Mouse (Mus musculus): ENCODE results near the gene Osbpl3.

The Osbpl3 gene

DNA sequence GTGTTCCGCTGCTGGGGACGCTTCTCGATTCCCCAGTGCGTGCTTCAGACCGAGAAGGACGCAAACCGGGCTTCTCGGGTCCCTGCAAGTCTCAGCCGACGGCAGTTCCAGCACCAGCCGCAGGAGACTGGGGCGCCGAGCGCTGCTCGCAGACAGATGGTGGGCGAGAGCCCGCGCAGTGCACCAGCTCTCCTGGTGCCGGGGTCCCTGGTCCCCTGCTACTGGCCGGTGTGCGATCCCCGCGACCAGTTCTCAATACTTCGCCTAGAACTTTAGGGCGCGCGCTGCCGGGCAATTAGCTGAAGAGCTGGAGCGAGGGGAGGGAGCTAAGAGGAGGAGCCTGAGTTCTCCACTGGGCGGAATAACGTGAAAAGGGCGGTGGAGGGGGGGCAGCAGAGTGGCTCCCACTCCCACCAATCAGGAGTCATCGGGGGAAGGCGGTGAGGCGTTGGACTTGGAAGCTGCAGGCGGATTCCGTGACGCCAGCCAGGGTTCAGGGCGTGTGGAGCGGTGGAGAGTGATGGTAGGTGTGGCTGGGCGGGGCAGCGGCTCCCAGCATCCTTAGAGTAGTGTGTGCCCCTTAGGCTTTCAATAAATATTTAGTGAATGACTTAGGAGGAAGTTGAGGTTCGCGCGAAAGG is at the start of gene Osbpl3:
Gene Osbpl3, minus strand, starts transcription at position 373 of the 641 bp plus-strand sequence.
- DNase-seq (ENCODE audit: low spot score): peak; percentile 73

DNA sequence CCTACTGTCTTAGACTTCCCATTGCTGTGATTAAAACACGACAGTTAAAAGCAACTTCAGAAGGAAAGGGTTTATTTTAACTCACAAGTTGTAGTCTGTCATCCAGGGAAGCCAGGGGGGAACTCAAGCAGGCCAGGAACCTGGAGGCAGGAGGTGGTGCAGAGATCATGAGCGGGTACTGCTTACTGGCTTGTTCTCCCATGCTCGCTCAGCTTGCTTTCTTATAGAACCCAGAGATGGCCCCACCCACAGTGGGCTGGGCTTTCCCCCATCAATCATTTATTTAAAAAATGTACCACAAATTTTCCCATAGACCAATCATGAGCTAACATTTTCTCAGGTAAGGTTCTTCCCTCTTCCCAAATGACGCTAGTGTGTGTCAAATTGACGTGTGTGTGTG is 49.5 kb upstream of the Osbpl3 start:
- DNase-seq (ENCODE audit: low spot score): no peak

DNA sequence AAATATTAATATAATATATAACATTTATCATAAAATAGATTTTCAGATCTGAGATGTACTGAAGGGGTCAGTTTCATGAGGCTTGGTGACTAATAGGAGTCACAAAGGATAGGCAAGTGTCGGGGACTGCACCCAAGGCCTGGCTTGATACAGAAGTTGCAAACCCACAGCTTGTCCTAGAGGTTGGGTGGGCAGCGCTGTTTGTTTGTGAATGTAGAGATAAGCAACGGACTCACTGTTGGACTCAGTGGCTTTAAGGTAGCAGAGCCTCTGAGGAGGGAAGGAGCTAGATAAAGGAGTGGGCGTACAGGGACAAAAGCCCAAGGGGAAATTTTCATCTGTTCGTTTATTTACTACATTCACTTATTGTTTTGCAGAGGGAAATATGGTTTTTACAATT is 48.7 kb upstream of the Osbpl3 start:
- DNase-seq (ENCODE audit: low spot score): no peak

DNA sequence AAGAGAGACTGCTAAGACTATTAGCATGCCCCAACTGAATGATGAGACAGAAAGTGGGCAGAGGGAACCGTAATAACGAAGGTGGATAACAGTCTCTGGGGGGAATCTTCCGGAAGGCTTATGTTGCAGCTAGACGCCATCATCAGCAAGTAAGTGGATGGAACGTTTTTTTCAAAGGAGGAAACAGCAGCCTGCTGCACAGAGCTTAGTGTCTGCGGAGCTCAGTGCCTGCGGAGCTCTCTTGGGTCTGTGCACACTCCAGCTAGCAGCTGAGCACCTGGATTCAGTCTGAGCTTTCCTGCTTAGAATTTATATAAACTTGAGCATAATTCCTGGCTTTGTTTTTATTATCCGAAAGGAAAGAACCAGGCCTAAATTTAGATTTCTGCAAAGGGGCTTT is 47.8 kb upstream of the Osbpl3 start:
- no peak for DNase-seq (ENCODE audit: low spot score)

DNA sequence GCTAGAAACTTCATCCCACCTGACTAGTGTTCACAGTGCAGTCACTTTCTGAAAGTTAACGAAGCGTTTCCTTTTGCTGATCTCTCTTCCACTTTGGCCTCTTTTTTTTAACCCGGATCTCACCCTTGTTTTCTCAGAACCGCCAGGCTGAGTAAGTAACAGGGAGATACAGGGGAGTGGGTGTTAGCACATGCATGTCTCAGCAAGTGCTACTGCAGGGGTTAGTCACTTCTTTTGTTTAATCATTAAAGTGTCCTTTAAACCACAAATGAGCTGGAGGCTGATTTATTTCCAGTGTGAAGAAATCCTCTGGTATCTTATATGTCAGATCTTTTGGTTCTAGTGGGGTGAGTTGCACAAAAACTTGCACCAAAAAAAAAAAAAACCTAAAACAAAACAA is 47.0 kb upstream of the Osbpl3 start:
- DNase-seq (ENCODE audit: low spot score): no peak

DNA sequence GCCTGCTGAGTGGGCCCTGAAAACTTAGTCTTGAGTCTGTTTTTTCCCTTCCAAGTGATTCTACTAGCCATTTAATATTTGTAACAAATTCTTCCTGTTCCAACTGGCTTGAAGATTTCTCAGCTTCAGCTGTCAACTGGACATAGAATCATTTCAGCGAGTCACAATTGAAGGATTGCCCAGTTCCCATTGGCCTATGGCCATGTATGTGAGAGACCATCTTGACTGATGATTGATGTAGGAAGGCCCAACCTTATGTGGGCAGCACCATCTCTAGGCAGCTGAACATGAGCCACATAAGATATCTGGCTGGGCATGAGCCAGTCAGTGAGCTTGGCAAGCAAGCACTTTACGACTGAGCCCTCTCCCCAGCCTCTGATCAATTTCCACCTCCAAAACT is 42.3 kb upstream of the Osbpl3 start:
- DNase-seq (ENCODE audit: low spot score): no peak

DNA sequence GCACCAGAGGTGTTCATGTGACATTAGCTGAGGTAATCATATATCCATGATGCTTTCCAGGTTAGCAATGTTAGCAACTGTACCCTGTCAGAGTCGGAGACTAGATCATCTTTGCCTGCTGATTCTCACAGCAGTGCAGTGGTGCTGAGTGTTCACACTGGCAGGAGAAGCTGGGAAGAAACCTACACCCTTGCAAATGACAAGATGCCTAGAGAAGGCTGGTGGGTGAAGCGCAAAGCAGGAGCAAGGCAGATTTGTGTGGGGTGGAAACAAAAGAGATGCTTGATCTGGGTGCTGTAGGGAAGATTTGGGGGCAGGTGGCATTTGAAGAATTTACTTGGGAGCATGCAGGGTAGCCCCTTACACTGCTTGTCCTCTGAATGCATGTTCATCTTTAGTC is 34.5 kb upstream of the Osbpl3 start:
- no peak for DNase-seq (ENCODE audit: low spot score)

DNA sequence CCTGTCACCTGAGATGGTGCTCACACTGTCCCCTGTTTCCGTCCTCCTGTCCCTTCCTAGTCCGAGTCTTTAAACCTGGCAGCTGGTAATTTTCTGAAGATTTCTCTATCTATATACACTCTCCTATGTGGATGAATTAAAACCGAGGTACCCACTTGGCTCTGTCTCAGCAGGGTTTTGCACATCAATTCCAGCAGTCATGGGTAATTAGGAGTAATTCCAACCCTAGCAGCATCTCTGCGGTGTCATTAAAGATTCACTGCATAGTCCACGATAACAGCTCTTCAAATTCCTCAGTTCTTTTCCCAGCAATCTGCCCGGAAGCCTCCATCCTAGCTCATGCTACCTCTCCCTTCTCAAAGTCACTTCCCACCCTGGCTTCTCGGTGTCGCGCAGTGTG is 33.4 kb upstream of the Osbpl3 start:
- no peak for DNase-seq (ENCODE audit: low spot score)

DNA sequence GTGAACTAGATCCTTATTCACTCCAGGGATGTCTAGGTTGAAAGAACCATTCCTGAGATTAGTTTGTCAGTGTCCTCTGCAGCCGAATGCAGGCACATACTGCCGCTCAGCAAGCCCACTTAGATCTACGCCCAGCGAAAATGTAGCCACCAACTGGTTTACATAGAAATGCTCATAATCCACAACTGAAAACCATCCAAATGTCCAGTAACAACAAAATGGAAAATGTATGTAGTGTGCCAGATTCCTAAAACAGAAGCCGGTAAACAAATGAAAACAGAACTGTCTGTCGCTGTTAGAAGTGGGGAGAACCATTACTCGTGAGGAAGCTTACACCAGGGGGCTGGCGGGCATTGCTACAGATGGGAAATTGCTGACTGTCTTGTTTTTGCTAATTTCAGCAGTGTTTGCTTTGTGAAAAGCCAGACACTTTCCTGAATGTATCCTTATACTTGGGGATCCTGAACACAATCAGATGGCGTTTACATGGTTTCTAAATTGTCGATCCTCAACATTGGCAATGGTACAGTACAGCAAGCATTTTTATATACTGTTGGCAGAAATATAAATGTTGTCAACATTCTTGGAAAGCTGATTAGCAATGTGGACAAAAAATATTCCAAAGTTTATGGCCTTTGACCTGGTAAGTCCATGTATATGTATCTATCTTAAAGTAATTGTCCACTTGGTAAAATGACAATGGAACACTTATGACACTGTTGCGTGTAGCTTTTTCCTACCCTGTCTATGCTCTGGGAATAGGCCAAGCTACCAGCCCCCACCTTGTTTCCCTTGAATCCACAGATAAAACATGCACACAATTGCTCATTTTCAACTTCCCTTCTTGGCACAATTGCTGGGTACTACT is 30.3 kb upstream of the Osbpl3 start:
- no peak for DNase-seq (ENCODE audit: low spot score)

DNA sequence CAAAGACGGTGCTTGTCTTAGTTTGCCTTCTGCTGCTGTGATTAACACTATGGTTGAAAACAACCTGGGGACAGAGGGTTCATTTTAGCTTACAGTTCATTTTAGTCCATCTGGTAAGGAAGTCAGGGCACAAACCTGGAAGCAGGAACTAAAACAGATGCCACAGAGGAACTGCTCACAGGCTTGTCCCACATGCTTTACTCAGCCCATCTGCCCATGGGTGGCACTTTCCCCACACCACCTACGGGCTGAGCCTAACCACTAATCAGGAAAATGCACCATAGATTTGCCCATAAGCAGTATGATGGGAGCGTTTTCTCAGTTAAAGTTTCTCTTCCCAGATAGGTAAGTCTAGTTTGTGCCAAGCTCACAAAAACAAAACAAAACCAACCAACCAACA is 27.4 kb upstream of the Osbpl3 start:
- DNase-seq (ENCODE audit: low spot score): no peak

DNA sequence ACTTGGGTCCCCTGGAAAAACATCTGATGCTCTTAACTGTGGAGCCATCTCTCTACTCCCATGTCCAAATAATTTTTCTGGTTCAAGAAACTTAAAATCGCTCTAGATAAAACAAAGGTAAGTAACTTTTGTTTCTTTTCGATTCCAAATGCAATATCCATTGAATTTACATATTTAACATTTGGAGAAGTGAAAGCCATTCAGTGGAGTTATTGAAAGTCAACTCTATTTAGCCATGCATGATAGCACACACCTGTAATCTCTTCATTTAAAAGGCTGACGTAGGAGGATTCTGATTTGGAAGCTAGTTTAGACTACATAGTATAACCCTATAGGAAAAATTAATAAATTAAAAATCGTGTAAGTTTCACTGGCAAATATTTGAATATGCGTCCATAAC is 25.5 kb upstream of the Osbpl3 start:
- no peak for DNase-seq (ENCODE audit: low spot score)

DNA sequence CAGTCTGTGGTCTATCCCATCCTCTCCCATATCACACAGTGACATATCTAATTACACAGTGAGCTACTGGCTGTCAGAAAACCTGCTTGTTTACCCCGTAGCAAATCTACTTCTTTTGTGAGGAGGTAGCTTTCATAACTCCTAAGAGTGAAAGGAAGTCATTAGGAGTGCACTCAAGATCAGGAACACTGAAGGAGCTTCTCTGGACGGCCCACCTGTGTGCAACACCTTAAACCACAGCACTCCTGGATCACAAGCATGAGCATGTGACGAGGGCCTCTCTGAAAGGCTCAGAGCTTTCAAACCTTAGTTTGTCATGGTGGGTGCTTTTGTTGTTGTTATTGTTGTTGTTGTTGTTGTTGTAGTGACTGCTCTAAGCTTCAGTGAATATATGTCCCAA is 10.4 kb upstream of the Osbpl3 start:
- no peak for DNase-seq (ENCODE audit: low spot score)

DNA sequence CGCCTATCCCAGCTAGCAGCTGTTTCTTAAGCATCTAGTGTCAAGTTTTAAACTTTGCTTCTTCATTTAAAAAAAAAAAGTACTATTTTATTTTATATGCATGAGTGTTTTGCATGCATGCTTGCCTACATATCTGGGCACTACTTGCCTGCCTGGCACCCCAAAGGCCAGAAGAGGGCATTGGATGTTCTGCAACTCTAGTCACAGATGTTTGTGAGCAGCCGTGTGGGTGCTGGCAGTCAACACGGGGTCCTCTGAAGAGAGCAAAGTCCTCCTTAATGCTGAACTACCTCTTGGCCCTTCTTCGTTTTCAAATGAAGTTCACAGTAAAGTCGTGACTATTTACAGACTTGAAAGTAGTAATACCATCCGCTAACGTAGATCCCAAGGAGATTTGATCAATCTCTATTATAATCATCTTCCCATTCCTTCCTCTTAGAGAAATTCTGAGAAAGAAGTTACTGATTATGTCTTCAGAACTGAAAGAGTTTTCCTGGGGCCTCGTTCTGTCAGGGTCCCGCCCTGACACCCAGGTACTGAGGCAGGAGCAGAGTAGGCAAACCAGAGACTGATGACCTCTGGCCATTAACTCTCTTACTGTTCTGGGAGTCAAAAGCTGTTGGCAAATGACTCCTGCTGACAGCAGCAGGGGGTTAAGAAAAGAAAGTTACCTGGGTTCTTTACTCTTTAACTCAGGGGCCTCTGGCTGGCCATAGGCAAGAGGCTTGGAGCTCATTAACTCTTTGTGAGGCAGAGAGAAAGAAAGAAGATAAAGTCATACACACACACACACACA is 8.9 kb upstream of the Osbpl3 start:
- no peak for DNase-seq (ENCODE audit: low spot score)

DNA sequence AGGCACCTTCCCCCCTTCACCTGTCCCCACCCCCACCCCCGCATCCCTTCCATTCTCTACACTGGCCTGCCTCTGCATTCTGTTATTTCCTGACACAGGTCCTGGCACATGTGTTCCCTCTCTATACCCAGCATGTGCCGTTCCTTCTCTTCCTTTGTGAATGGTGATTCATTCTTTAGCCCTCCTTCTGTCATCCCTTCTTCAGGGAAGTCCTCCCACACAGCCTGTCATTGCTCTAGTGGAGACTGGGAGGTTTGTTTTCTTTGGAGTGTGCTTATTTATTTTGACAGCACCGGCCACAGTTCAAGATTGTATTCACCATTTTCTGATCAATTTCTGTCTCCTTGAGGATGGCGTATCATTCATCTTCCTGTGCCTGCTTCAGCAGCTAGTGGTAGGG is 6.0 kb upstream of the Osbpl3 start:
- no peak for DNase-seq (ENCODE audit: low spot score)

DNA sequence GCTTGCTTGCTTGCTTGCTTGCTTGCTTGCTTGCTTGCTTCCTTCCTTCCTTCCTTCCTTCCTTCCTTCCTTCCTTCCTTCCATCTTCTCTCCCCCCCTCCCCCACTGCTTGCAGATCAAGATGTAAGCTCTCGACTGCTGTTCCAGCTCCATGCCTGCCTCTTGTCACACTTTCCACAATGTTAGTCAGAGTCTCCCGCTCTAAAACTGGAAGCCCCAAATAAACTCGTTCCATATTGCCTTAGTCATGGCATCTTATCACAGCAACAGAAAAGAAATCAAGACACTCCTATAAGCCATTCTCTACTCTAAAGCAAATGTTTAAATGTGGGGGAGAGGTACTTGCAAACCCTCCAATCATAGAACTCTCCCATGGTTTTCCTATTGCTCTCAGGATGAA is 5.6 kb upstream of the Osbpl3 start:
- DNase-seq (ENCODE audit: low spot score): no peak

DNA sequence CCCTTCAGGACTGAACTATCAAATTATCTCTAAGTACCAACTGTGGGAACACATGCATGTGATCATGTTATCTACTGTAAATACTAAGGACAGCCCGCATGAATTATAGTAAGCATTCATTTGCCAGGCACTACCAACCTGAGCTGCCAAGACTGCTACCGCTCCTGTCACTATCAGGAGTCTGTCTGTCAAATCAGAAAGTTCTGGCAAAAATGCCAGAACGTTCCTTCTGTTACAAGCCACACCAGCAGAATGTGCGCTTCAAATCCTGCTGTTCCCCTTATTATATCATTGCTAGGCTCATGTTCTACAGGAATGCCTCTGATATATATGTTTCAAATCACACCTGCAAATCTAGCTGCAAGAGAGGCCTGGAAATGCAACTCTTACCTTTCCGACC is 4.6 kb upstream of the Osbpl3 start:
- DNase-seq (ENCODE audit: low spot score): no peak

DNA sequence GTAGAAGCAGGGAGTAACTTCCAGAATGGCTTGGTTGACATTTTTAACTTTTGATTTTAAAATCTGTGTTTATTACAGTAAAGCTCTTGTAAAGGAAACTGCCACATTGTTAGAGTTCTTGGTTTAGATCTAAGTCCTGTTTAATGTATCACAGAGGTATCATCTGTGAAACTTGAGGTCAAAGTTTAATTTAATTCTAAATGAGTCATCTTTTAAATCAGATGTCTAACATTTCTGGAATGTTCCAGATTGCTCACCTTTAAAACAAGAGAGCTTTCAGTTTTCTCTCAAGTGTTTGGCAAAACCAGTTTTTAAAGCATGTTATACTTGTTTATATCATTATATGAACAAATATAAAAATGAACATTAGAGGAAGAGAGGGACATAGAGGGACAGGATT is 4.2 kb upstream of the Osbpl3 start:
- DNase-seq (ENCODE audit: low spot score): no peak

DNA sequence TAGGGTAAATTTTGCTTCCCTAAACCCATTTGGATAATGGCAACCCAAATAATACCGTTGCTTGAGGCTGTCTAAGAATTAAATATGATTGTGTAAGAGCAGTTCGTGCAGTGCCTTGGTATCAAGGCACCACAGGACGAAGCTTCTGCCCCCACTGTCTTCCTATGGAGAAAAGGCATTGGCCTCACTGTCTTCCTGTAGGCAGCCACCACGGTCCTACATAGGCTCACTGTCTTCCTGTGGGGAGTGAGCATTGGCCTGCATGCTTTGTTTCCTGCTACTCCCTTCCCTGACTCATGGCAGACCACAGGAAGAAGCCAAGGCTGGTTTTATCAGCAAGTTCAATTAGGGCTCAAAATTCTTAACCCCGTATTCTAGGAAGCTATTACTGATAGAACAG is 3.3 kb upstream of the Osbpl3 start:
- no peak for DNase-seq (ENCODE audit: low spot score)

DNA sequence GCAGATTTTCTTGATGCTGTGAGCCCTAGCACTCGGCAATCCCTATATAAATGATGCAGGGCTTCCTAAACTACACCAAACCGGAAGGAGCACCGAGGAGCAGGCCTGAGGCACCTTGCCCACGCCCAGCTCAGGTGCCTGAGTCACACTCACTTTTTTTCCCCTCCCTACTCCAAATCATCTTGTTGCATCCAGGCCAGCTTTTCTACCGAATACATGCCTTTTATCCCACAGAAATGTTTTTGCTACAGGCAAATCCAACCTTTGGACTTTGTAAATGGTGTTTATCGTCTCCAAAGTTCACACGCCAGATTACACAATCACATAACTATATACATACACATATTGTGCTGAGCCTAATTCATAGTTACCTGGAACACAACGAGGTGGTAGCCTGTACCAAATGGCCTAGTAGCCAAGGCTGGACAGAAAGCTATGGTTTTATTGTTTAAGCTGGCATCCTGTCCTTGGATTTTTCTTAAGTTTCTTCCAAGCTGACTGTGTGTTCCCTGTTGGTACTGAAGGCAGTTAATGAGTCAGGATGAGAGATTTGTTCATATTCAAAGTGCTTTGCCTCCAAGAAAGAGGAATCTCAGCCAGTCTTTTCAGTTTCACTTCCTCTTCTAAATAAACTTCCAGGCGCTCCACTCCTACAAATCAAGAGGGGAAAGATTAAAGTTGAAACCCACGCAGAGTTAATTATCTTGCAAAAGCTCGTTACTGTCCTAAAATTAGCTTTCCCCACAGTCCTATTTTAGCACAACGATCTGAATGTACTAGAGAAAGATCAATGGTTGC is 1.7 kb upstream of the Osbpl3 start:
- DNase-seq (ENCODE audit: low spot score): no peak

DNA sequence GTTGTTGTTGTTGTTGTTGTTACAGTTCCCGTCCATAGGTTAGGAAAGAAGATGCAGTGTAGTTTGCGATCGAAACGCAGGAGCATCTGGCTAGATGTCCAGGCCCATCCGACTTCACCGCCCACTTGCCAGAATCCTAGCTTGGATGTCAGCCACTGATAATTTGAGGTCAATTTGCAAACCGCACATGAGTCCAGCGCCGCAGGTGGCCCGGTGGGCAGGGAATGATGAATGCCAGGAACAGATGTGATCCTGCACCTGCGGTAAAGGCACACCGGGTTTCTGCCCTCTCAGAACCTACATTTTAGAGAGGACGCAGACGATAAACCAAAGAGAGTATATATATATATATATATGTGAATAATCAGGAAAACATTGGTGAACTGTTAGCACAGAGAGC is 705 bp upstream of the Osbpl3 start:
- no peak for DNase-seq (ENCODE audit: low spot score)

DNA sequence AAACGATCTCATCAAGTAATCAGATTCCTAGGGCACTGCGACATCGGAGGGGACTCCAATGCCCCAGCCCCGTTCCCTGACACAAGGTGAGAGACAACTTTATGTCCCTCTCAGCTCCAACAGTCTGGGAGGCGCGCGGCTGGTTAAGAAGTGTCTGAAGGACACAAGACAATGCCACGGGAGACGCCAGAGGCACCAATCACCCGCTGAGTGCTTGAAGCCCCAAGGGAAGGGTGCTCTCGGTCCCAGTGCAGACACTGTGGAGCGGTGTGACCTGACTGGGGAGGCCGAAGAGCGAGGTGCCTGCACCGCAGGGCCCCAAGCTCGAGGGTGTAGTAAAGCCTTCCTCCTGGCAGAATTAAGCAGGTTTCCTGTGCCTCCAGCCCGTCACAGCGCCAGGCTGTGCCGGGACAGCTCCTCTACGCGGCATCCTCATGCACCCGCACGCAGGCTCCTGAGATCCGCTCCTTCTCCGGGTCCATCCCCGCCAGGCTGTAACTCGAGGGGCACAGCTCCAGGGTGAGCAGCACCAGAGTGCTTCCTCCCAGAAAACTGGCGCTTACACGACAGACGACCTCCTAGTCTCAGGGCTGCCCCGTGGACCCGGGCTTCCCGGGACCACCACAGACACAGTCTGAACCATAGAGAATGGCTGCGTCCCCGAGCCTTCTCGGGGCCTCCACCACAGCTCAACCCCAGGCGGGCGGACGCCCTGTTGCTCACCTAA is 736 bp downstream of the Osbpl3 start:
- no peak for DNase-seq (ENCODE audit: low spot score)

DNA sequence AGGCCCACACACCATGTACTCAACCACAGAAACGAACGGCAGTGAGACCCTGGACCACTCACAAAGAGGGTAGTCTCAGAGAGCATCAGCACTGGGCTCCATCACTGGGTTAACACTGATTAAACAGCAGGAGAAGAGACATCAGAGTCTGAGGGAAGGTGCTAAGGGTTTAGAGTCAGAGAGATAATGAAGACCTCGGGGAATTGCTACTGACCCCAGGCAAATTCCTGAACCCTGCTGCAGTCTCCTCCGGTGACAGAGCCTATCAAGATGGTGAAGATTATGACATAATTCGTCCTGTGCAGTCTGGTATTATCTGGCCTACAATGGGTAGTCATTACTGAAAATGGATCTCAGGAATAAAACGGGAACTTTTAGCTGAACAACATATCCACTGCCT is 2.4 kb downstream of the Osbpl3 start:
- DNase-seq (ENCODE audit: low spot score): no peak
